Mouse (Mus musculus) ES-E14 (cell line): Measurements from ENCODE around the gene Unc45b.

Experiments
- ZC3H11A ChIP-seq: IDR thresholded peaks from 2 replicates; pipeline ENCODE4 v1.6.1; 2012; ENCODE audit warnings: low read depth, mild to moderate bottlenecking, inconsistent platforms, low read length, borderline replicate concordance
- ZNF384 ChIP-seq: IDR thresholded peaks from 2 replicates; pipeline ENCODE4 v1.6.1; 2012; ENCODE audit warnings: low read depth, low read length, inconsistent platforms

DNA sequence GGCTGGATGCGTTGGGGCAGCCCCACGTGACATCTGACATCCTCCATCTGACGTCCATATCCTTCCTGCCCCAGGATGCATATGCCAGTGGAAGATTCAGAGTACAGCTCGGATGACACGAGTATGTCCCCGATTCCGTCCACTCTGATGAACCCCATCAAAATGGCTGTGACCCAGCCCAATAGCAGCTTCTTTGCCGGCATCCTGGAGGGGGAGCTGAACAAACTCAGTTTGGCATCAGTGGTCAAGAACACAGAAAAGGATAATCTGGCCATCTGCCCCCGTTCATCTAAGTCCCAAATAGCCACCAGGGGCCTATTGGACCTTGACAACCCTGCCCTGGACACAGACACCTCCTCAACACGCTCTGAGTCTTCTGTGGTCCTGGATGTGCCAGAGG lies 12.9 kb upstream of the Unc45b start:
- no peak for TF ChIP-seq ZC3H11A
- no peak for TF ChIP-seq ZNF384
